Mouse (Mus musculus) G1E-ER4 (cell line): ENCODE measurements around the gene Cct5. TPM values are rescaled to one million over a fixed set of nuclear protein-coding genes. Genes with fewer than 3 reads are reported as not detected.

Source experiments
- GATA1 ChIP-seq: IDR thresholded peaks from one replicate; pipeline ENCODE4 v1.8.0; 2012; ENCODE audit warnings: low read length, inconsistent platforms
- polyA plus RNA-seq: library from polyadenylated mRNA; stranded (reverse); fragments of >175 nt; gene quantifications from 2 replicates; pipeline ENCODE4 v1.2.3, GENCODE M21; 2012

Cct5 gene
- polyA plus RNA-seq, 1 experiment, result 46.0 TPM

- no peak for TF ChIP-seq GATA1
Measured at GRCm38 (mm10) chr15:31613826-31614453, 12.3 kb upstream of the Cct5 start.

GRCm38 (mm10) chr15:31611976-31612375 is 10.4 kb upstream of the Cct5 start:
- no peak for TF ChIP-seq GATA1

GRCm38 (mm10) chr15:31611027-31611426 is 9.4 kb upstream of the Cct5 start:
- no peak for TF ChIP-seq GATA1

- TF ChIP-seq GATA1, result no peak
Measured at GRCm38 (mm10) chr15:31606821-31607220, 5.2 kb upstream of the Cct5 start.

- TF ChIP-seq GATA1, result no peak
Measured at GRCm38 (mm10) chr15:31603113-31603512, 1.5 kb upstream of the Cct5 start.

GRCm38 (mm10) chr15:31602426-31602825 is 822 bp upstream of the Cct5 start:
- no peak for TF ChIP-seq GATA1

- no peak for TF ChIP-seq GATA1
Measured at GRCm38 (mm10) chr15:31601279-31601645, 342 bp downstream of the Cct5 start.

GRCm38 (mm10) chr15:31599834-31600233 is 1.8 kb downstream of the Cct5 start:
- TF ChIP-seq GATA1, result no peak

- TF ChIP-seq GATA1, result no peak
Measured at GRCm38 (mm10) chr15:31595651-31596050, 6.0 kb downstream of the Cct5 start.

GRCm38 (mm10) chr15:31594260-31594659 is 7.3 kb downstream of the Cct5 start:
- no peak for TF ChIP-seq GATA1

GRCm38 (mm10) chr15:31592531-31592930 is 9.1 kb downstream of the Cct5 start:
- TF ChIP-seq GATA1, result no peak

GRCm38 (mm10) chr15:31590176-31590575 is 11.4 kb downstream of the Cct5 start:
- no peak for TF ChIP-seq GATA1

GRCm38 (mm10) chr15:31588989-31589640 is 12.5 kb downstream of the Cct5 start:
- TF ChIP-seq GATA1, result no peak

GRCm38 (mm10) chr15:31587789-31588188 is 13.8 kb downstream of the Cct5 start:
- no peak for TF ChIP-seq GATA1

GRCm38 (mm10) chr15:31586519-31586918 is 15.1 kb downstream of the Cct5 start:
- TF ChIP-seq GATA1, result no peak

- no peak for TF ChIP-seq GATA1
Measured at GRCm38 (mm10) chr15:31586088-31586487, 15.5 kb downstream of the Cct5 start.

- TF ChIP-seq GATA1, result no peak
Measured at GRCm38 (mm10) chr15:31585238-31585637, 16.4 kb downstream of the Cct5 start.
